Mouse (Mus musculus): ENCODE results near the gene Sord. TPM values are rescaled to one million over a fixed set of nuclear protein-coding genes. Genes with fewer than 3 reads are reported as not detected.

Sord gene
- total and polyA plus RNA-seq, 3 experiments: 39.6 to 61.7 TPM; not detected in 1

DNA sequence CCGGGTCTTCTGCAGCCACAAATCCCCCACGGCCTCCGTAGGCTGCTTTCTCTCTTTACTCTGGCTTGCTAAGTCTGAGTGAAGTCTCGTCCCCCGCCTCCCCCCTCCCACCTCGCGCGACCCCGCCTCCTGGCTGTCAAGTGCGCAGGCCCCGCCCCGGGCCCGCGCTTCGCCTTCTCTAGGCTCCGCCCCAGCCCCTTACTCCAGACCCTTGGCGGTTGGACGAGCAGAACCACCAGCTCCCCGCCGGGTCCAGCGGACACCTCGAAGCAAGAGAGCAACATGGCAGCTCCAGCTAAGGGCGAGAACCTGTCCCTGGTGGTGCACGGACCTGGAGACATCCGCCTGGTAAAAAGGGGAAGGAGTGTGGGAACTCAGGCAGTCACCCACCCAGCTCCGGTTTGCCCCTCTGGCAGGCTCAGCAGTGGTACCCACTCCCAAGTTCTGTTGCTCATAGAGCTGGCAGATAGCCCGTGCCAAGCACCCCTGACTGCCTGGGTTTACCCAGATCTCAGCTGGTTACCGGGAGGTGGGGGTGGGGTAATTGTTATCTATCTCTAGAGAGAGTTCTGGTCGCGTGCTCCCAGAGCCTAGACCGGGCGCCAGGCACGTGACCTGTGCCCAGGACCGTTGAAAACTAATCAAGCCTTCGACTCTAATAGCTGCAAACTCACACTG lies at the start of gene Sord (continued):
- no peak; the same call in 1 of the 2 replicates for TF ChIP-seq MEF2A (IDR thresholded peaks at IDR 0.05; ENCODE audit: extremely low read depth, insufficient replicate concordance, low read depth, low read length, poor library complexity, severe bottlenecking)
- no peak for TF ChIP-seq CHD1 (IDR thresholded peaks at IDR 0.05; ENCODE audit: low read depth, low read length)
- TF ChIP-seq SMC3 (IDR thresholded peaks at IDR 0.05; ENCODE audit: low read depth, low read length): 0 out of 2 replicates have a peak, but pooled peaks have one; percentile 7
- peak; percentile 34; the same call in 1 of the 2 replicates for TF ChIP-seq KAT2A (conservative IDR thresholded peaks at IDR 0.05; ENCODE audit: low read depth, low read length)
- TF ChIP-seq ELF1 (IDR thresholded peaks at IDR 0.05; ENCODE audit: low read depth, low read length): no peak

DNA sequence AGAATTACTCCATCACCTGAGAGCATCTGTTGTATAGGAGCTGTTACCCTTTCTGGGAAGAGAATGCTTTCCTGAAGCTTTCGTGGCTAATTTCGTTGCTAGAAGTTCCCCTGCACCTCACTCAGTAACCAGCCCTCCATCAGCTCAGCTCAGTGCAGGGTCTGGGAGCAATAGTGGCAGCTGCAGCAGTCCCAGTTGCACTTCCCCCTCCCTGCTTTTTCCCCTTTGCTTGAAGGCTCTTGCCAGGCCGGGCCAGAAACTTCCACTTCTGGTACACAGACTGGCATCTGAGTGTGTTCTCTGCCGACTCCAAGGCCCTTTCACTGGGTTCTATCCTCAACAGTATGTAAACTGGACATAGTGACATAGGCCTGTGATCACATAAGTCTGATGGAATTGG lies 49.5 kb upstream of the Sord start:
- TF ChIP-seq MAFK (IDR thresholded peaks at IDR 0.05; ENCODE audit: borderline replicate concordance, low read depth, low read length) (no peak), SIN3A (IDR thresholded peaks at IDR 0.05; ENCODE audit: low read length) (no peak), E2F4 (IDR thresholded peaks at IDR 0.05; ENCODE audit: borderline replicate concordance, low read depth, low read length) (no peak), MAX (IDR thresholded peaks at IDR 0.05; ENCODE audit: low read length) (no peak), ETS1 (IDR thresholded peaks at IDR 0.05; ENCODE audit: low read depth, low read length) (no peak), MXI1 (IDR thresholded peaks at IDR 0.05; ENCODE audit: low read depth, low read length) (no peak), ZC3H11A (IDR thresholded peaks at IDR 0.05; ENCODE audit: low read depth, low read length) (no peak), POLR2AphosphoS2 (IDR thresholded peaks at IDR 0.05; ENCODE audit: low read length) (no peak), SMC3 (IDR thresholded peaks at IDR 0.05; ENCODE audit: low read depth, low read length) (no peak), USF2 (IDR thresholded peaks at IDR 0.05; ENCODE audit: borderline replicate concordance in 1 of 2, insufficient read depth in 1 of 2, low read depth in 1 of 2, low read length in 2 of 2) (no peak), POLR2A (IDR thresholded peaks at IDR 0.05; ENCODE audit: control insufficient read depth in 1 of 2, insufficient read depth in 1 of 2, low read depth in 1 of 2, low read length in 2 of 2, poor library complexity in 1 of 2) (no peak), RAD21 (IDR thresholded peaks at IDR 0.05; ENCODE audit: low read depth, low read length) (no peak), ELF1 (IDR thresholded peaks at IDR 0.05; ENCODE audit: low read depth, low read length) (no peak), MYC (IDR thresholded peaks at IDR 0.05; ENCODE audit: low read depth, low read length) (no peak), CHD1 (IDR thresholded peaks at IDR 0.05; ENCODE audit: low read depth, low read length) (no peak), POLR2AphosphoS5 (IDR thresholded peaks at IDR 0.05; ENCODE audit: borderline replicate concordance, low read depth, low read length) (no peak), MEF2A (IDR thresholded peaks at IDR 0.05; ENCODE audit: extremely low read depth, insufficient replicate concordance, low read depth, low read length, poor library complexity, severe bottlenecking) (no peak), NELFE (IDR thresholded peaks at IDR 0.05; ENCODE audit: low read depth, low read length) (no peak), MYB (IDR thresholded peaks at IDR 0.05; ENCODE audit: low read depth, low read length) (no peak), HCFC1 (IDR thresholded peaks at IDR 0.05; ENCODE audit: low read depth, low read length) (no peak)
- Histone ChIP-seq H3K27me3 (ENCODE audit: control insufficient read depth in 1 of 2, insufficient read depth in 2 of 2, low read length in 2 of 2) (peaks cover 0 to 2% of the 10 kb centered on the region in 2 experiments; a peak in 2 of 4 replicates), H3K27ac (ENCODE audit: control insufficient read depth, low read depth, low read length) (no peak overlapping the region), H3K79me2 (ENCODE audit: control insufficient read depth, insufficient read depth, low read length, poor library complexity) (no peaks in the 10 kb centered on the region), H3K4me1 (ENCODE audit: control insufficient read depth in 1 of 2, insufficient read depth in 2 of 2, low read length in 2 of 2) (peaks cover 0 to 2% of the 10 kb centered on the region in 2 experiments; a peak in 2 of 4 replicates), H3K4me3 (ENCODE audit: control insufficient read depth in 1 of 2, insufficient read depth in 1 of 2, low read depth in 2 of 2, low read length in 2 of 2) (no peak overlapping the region), H3K36me3 (ENCODE audit: control insufficient read depth in 1 of 2, insufficient read depth in 2 of 2, low read length in 2 of 2) (peaks cover 0 to under 1% of the 10 kb centered on the region in 2 experiments; a peak in 2 of 4 replicates), H3K9me3 (replicated peaks; ENCODE audit: insufficient read depth, low read length) (no peaks in the 10 kb centered on the region), H3K9ac (ENCODE audit: control insufficient read depth, low read depth, low read length, poor library complexity, severe bottlenecking) (no peak overlapping the region)
- no peak for DNase-seq (ENCODE audit: low read depth, low spot score)
